Mouse (Mus musculus) liver, postnatal 0 days (tissue): ENCODE measurements at regions not wholly inside any gene's neighbourhood (a gene's known extent, or its start where the extent isn't known, plus 50 kb on each side); places are given as distances from the start of the nearest gene placed in this dataset.

Experiments used
- CTCF ChIP-seq: sonication (generic); IDR thresholded peaks from 2 replicates; pipeline ENCODE4 v1.5.1; 2016; ENCODE audit warnings: antibody characterized with exemption, low read depth
- EP300 ChIP-seq: IDR thresholded peaks from 2 replicates; pipeline ENCODE4 v1.6.1; 2016; ENCODE audit warnings: antibody characterized with exemption, low read depth, mild to moderate bottlenecking

DNA sequence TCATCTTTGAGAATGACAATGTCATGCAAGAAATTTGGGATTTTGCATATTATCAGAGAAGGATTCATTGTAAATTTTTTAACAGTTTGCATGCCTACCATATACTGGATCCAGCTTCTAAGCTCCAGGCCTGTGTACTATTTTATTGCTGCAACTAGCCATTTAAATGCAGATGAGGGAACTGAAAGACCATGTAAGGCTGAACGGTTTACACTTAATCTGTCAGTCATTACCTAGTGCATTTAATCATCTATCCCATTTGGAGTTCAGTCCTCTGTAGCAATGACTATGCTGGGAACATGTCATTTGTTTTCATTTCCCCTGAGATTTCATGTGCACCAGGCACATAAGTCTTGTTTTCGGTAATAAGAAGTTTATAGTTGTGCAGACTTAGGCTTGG is 631.8 kb upstream of the Gm21961 start:
- TF ChIP-seq CTCF (no peak), EP300 (no peak)
